Mouse (Mus musculus) neural tube, embryonic 13.5 days (tissue): ENCODE measurements around the gene Gm20772. TPM values are rescaled to one million over a fixed set of nuclear protein-coding genes. Genes with fewer than 3 reads are reported as not detected.
"Not testable (repeated sequence)": the region's sequence is repeated elsewhere in the genome, so short reads cannot be mapped to it uniquely, and the experiment has no call there.

Experiments used
- ATAC-seq: fragments of 200-750 bp; cut with Nextera tagmentation; 2 replicates; pipeline ENCODE4 v1.8.0; 2017; ENCODE audit warnings: low read depth, mild to moderate bottlenecking, moderate TSS enrichment, moderate library complexity
- H3K27ac ChIP-seq: fragments of 300-500 bp; sonication (generic); replicated peaks from 2 replicates; pipeline ENCODE4 v1.5.1; 2015; ENCODE audit warnings: moderate library complexity, mild to moderate bottlenecking, inconsistent platforms
- H3K27me3 ChIP-seq: fragments of 300-500 bp; sonication (generic); 2 replicates; pipeline ENCODE4 v1.6.1; 2015; ENCODE audit warnings: mild to moderate bottlenecking, inconsistent platforms
- H3K36me3 ChIP-seq: fragments of 300-500 bp; sonication (generic); 2 replicates; pipeline ENCODE4 v1.6.1; 2015; ENCODE audit warnings: mild to moderate bottlenecking, inconsistent platforms
- H3K4me1 ChIP-seq: fragments of 300-500 bp; sonication (generic); replicated peaks from 2 replicates; pipeline ENCODE4 v1.6.1; 2015; ENCODE audit warnings: inconsistent platforms
- H3K4me2 ChIP-seq: fragments of 300-500 bp; sonication (generic); 2 replicates; pipeline ENCODE4 v1.6.1; 2015; ENCODE audit warnings: inconsistent platforms, mild to moderate bottlenecking, moderate library complexity
- H3K4me3 ChIP-seq: fragments of 300-500 bp; sonication (generic); 2 replicates; pipeline ENCODE4 v1.5.1; 2015; ENCODE audit warnings: mild to moderate bottlenecking, inconsistent platforms
- H3K9ac ChIP-seq: fragments of 300-500 bp; sonication (generic); 2 replicates; pipeline ENCODE4 v1.6.1; 2015; ENCODE audit warnings: moderate library complexity, mild to moderate bottlenecking, inconsistent platforms
- H3K9me3 ChIP-seq: fragments of 300-500 bp; sonication (generic); 2 replicates; pipeline ENCODE4 v1.6.1; 2016; ENCODE audit warnings: inconsistent platforms
- WGBS: fragments of 180-500 bp; shearing (Covaris S2); methylation state at CpG from one replicate; pipeline ENCODE4 v1.1.7; 2015; 5-methylcytosine and 5-hydroxymethylcytosine counted together
- polyA plus RNA-seq: library from polyadenylated mRNA; unstranded; fragments of >200 nt; fragmentation: Nextera tagmentation; extraction: Ambion mirVana; gene quantifications from 2 replicates; pipeline ENCODE4 v1.2.1, GENCODE M21; 2015

The Gm20772 gene
- polyA plus RNA-seq = not detected in 2 replicates

- not testable (repeated sequence) for H3K27ac ChIP-seq, H3K36me3 ChIP-seq, H3K4me3 ChIP-seq, H3K4me1 ChIP-seq, ATAC-seq, H3K9ac ChIP-seq, H3K4me2 ChIP-seq, H3K9me3 ChIP-seq, H3K27me3 ChIP-seq
Measured at GRCm38 (mm10) chrY:17874441-17874840, at the start of gene Gm20772, which contains the start of gene Gm20831. Gene Gm20772, plus strand, starts transcription at chrY:17874741. Gene Gm20831, plus strand, starts transcription at chrY:17874741.

DNA sequence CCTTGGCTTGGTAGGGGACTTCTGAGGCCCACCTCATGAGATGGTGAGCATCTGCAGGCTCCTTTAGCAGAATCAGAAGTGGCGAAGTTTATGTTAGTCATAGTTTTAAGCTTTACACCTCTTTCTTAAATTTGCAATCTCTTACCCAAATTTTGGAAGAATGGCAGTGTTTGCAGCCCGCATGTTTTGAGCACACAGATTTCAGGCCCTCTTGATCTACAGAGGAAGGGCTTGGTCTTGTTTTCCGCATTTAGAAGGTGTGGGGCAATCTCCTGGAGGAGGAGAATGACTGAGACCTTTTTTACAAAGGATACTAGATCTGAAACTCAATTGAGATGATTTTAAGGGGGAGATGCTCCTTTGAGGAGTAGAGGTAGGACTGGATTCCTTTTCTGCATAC lies 28.4 kb upstream of the Gm20772 start, which contains the start of gene Gm21904:
TSS of gene Gm21904 (minus strand) at position 101 of the 400 bp plus-strand sequence.
- H3K4me2 ChIP-seq, H3K4me1 ChIP-seq, ATAC-seq, H3K9me3 ChIP-seq, H3K9ac ChIP-seq, H3K27me3 ChIP-seq, H3K4me3 ChIP-seq, H3K27ac ChIP-seq, H3K36me3 ChIP-seq: not testable (repeated sequence)
- WGBS = no CpG with 5 or more reads among the region's 3 CpGs

Other genes starting within 250 kb of the Gm20772 start
- gene Gm21904, start 28.5 kb upstream of the Gm20772 start, polyA plus RNA-seq = not detected in 2 replicates
- gene Gm20831, start within 50 bp of the Gm20772 start, polyA plus RNA-seq = not detected in 2 replicates
- not detected in 2 replicates for gene Srsy, start 62.6 kb downstream of the Gm20772 start, polyA plus RNA-seq
- not detected in 2 replicates for gene Gm21764, start 187.1 kb downstream of the Gm20772 start, polyA plus RNA-seq
- not detected in 2 replicates for gene Ssty1, start 214.4 kb downstream of the Gm20772 start, polyA plus RNA-seq